Mouse (Mus musculus) heart, adult 2 months (tissue): ENCODE results near the gene Sox12. TPM values are rescaled to one million over a fixed set of nuclear protein-coding genes. Genes with fewer than 3 reads are reported as not detected.

Experiments
- DNase-seq, 2 experiments: peaks; one replicate each; pipeline ENCODE4 v3.0.0; 2021
- H3K27ac ChIP-seq: fragments of 200-600 bp; 2 replicates; pipeline ENCODE4 v1.8.1; 2022
- H3K27me3 ChIP-seq: fragments of 200-500 bp; 2 replicates; pipeline ENCODE4 v1.6.1; 2012; ENCODE audit warnings: mild to moderate bottlenecking, low read length, inconsistent platforms, mixed read lengths; ENCODE audit not compliant: control insufficient read depth, insufficient read depth
- H3K36me3 ChIP-seq: fragments of 200-500 bp; 2 replicates; pipeline ENCODE4 v1.6.1; 2012; ENCODE audit warnings: low read length, inconsistent platforms; ENCODE audit not compliant: control insufficient read depth, insufficient read depth
- H3K4me1 ChIP-seq: fragments of 200-500 bp; 2 replicates; pipeline ENCODE4 v1.6.1; 2011; ENCODE audit warnings: low read length; ENCODE audit not compliant: control insufficient read depth, insufficient read depth
- H3K4me3 ChIP-seq: fragments of 200-600 bp; 2 replicates; pipeline ENCODE4 v1.8.1; 2022
- H3K79me2 ChIP-seq: fragments of 200-500 bp; replicated peaks from 2 replicates; pipeline ENCODE4 v1.6.1; 2012; ENCODE audit warnings: mild to moderate bottlenecking, inconsistent platforms, low read length, moderate library complexity, mixed read lengths; ENCODE audit not compliant: control insufficient read depth, insufficient read depth
- H3K9ac ChIP-seq: fragments of 200-500 bp; 2 replicates; pipeline ENCODE4 v1.6.1; 2012; ENCODE audit warnings: low read depth, mild to moderate bottlenecking, control low read depth, inconsistent platforms, low read length, mixed read lengths
- CTCF ChIP-seq: fragments of 200-600 bp; IDR thresholded peaks from 2 replicates; pipeline ENCODE4 v1.8.1; 2022; ENCODE audit warnings: antibody characterized with exemption, mild to moderate bottlenecking, moderate library complexity
- EP300 ChIP-seq: fragments of 200-500 bp; IDR thresholded peaks from 2 replicates; pipeline ENCODE4 v1.6.1; 2011; ENCODE audit warnings: low read depth, low read length, control low read depth; ENCODE audit not compliant: insufficient read depth
- POLR2A ChIP-seq: fragments of 200-500 bp; IDR thresholded peaks from 2 replicates; pipeline ENCODE4 v1.6.1; 2011; ENCODE audit warnings: mild to moderate bottlenecking, low read depth, low read length, control low read depth; ENCODE audit not compliant: insufficient read depth
- WGBS: fragments of 180-500 bp; shearing (Covaris S2); methylation state at CpG from one replicate; pipeline ENCODE4 v1.1.7; 2018; 5-methylcytosine and 5-hydroxymethylcytosine counted together
- intact Hi-C: fragments of 180-260 bp; cut with DNase I; formaldehyde crosslinking; loops from one replicate; pipeline ENCODE4 v1.15.1; 2025
- polyA plus RNA-seq: library from polyadenylated mRNA; depleted of rRNA; stranded (reverse); fragments of >200 nt; gene quantifications from 2 replicates; pipeline ENCODE4 v1.2.3, GENCODE M21; 2012; rRNA removed
- total RNA-seq, 2 experiments: library from RNA; stranded (reverse); gene quantifications; 2 replicates each; pipeline ENCODE4 v1.2.3; 2021

The Sox12 gene
- total and polyA plus RNA-seq, 3 experiments: 6.9 to 8.8 (median 8.3) TPM

DNA sequence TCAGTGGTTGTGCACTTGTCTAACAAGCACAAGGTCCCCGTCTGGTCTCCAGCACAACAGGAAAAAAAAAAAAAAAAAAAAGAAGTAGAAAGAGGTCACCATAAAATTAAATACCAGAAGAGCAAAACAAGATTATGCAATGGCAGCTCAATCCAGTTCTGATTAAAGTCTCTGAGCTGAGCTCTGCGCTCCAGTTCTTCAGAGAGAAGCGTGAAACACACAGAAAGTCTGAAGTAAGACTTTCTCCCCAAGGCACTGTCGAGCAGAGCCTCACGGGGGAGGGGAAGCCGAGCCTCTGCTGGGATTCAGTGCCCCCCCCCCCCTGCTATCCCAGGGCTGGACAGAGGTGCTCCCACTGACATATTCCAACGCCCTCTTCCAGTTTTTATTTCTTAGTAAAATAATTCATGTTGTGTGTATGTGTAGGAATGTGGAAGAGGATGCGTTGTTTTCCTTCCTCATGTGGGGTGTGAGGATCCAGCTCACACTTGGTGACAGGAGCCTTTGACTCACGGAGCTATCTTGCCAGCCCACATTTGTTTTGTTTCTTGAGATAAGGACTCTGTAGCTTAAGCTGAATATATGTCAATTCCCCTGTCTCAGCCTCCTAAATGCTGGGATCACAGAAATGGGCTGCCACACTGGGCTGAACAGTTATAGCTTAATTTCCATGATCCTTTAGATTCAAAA lies 50.9 kb downstream of the Sox12 start:
- intact Hi-C loops: no loop called here
- WGBS: 32% methylated on average over 9 of the region's 9 CpGs
- Histone ChIP-seq H3K36me3 (no peaks in the 10 kb centered on the region), H3K4me3 (no peak overlapping the region), H3K4me1 (peaks cover 4% of the 10 kb centered on the region), H3K27ac (no peak overlapping the region), H3K79me2 (no peaks in the 10 kb centered on the region), H3K27me3 (no peaks in the 10 kb centered on the region), H3K9ac (no peak overlapping the region)
- TF ChIP-seq CTCF (no peak), EP300 (no peak), POLR2A (no peak)
- no peak for DNase-seq

DNA sequence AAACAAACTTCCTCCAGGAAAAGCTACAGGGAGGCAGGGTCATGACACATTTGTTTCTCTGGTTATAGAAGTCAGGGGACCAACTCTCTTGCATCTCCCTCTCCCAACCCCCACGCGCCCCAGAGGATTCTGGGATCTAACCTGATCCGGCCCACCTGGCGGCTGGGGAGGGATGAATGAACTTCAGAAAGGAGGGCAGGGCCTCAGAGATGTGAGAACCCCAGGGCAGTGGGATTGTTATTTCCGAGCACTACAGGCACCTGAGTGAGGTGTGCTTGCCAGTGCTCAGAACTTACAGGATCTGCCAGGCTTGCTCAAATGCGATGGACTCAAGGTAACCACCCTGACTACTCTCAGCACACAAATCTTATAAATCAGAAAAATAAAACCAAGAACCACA lies 52.5 kb downstream of the Sox12 start:
- intact Hi-C loops: no loop called here
- 96% methylated on average over 6 of the region's 6 CpGs for WGBS
- Histone ChIP-seq H3K79me2 (no peaks in the 10 kb centered on the region), H3K4me1 (peaks cover 4% of the 10 kb centered on the region), H3K9ac (no peak overlapping the region), H3K27ac (no peak overlapping the region), H3K36me3 (no peaks in the 10 kb centered on the region), H3K4me3 (no peak overlapping the region), H3K27me3 (no peaks in the 10 kb centered on the region)
- DNase-seq: no peak
- TF ChIP-seq CTCF (no peak), POLR2A (no peak), EP300 (no peak)

DNA sequence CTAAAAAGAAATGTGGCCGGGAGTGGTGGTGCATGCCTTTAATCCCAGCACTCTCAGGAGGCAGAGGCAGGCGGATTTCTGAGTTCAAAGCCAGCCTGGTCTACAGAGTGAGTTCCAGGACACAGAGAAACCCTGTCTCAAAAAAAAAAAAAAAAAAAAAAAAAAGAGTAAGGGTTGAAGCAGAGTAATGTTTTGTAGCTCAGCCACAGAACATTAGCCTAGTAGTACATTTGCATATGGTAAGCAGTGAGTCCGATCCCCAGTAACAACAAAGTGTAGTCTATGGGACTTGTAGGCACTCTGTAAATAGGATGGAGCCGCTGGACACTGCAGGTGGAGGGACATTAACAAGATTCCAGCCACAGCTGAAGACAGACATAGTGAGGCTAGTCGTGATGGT lies 53.0 kb downstream of the Sox12 start:
- TF ChIP-seq POLR2A (no peak), EP300 (no peak), CTCF (no peak)
- no peaks in the 10 kb centered on the region for H3K36me3 ChIP-seq
- intact Hi-C loops: loop anchor here (1.0 kb wide), 1 partner anchor 15 kb away; no protein-coding TSS in a partner anchor
- no peaks in the 10 kb centered on the region for H3K79me2 ChIP-seq
- WGBS: 73% methylated on average over 5 of the region's 5 CpGs
- H3K27ac ChIP-seq: peak overlapping the region; percentile 90
- H3K4me1 ChIP-seq: peaks cover 2% of the 10 kb centered on the region
- no peaks in the 10 kb centered on the region for H3K27me3 ChIP-seq
- H3K9ac ChIP-seq: no peak overlapping the region
- no peak overlapping the region for H3K4me3 ChIP-seq
- no peak for DNase-seq

DNA sequence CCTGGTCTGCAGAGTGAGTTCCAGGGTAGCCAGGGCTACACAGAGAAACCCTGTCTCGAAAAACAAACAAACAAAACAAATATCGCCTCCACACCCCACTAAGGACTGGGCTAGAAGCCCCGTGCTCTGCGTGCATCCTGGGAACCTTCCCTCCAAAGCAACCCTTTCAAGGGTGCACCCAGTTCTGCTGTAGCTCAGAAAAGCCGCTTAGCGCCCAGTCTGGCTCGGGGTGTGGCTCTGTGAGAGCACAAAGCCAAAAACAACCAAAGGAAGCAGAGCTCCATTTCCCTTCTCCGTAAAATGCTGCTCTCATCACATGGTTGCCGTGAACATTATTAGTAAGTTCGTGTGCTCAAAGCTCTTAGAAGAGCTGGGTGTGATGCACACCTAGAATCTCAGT lies 53.5 kb downstream of the Sox12 start:
- H3K79me2 ChIP-seq: no peaks in the 10 kb centered on the region
- H3K9ac ChIP-seq: peak overlapping the region; percentile 91
- no peaks in the 10 kb centered on the region for H3K36me3 ChIP-seq
- 5% methylated on average over 10 of the region's 10 CpGs for WGBS
- H3K27ac ChIP-seq: peak overlapping the region; percentile 90
- TF ChIP-seq EP300 (0 out of 2 replicates have a peak, but pooled peaks have one; percentile 22), CTCF (no peak), POLR2A (peak; percentile 60)
- H3K27me3 ChIP-seq: no peaks in the 10 kb centered on the region
- peaks cover 2% of the 10 kb centered on the region; the same call in 1 of the 2 replicates for H3K4me1 ChIP-seq
- H3K4me3 ChIP-seq: peak overlapping the region; percentile 80
- peak; percentile 53 to 57 for DNase-seq
- intact Hi-C loops: loop anchor here (1.0 kb wide), 1 partner anchor 16 kb away; no protein-coding TSS in a partner anchor

Other genes with a start within 250 kb of the Sox12 start
- 10 to 100 TPM; 89.0 to 94.1 TPM for gene Csnk2a1, start 171.2 kb downstream of the Sox12 start, total RNA-seq
- 40.7 and 74.9 TPM in 2 replicates for gene Csnk2a1, start 171.2 kb downstream of the Sox12 start, polyA plus RNA-seq
- 10 to 100 TPM; 39.0 to 46.5 TPM for gene Tbc1d20, start 104.2 kb downstream of the Sox12 start, total RNA-seq
- gene Tbc1d20, start 104.2 kb downstream of the Sox12 start, polyA plus RNA-seq: 43.1 and 60.1 TPM in 2 replicates
- 10 to 100 TPM; 44.3 to 45.2 TPM for gene Rbck1, start 65.4 kb downstream of the Sox12 start, total RNA-seq
- 107 and 128 TPM in 2 replicates for gene Rbck1, start 65.4 kb downstream of the Sox12 start, polyA plus RNA-seq
- 1 to 10 TPM; 2.4 to 3.6 TPM for gene Trib3, start 54.0 kb downstream of the Sox12 start, total RNA-seq
- 2.3 and 3.3 TPM in 2 replicates for gene Trib3, start 54.0 kb downstream of the Sox12 start, polyA plus RNA-seq
- not detected for gene Nrsn2, start 21.4 kb downstream of the Sox12 start, total RNA-seq
- gene Nrsn2, start 21.4 kb downstream of the Sox12 start, polyA plus RNA-seq: 0.31 TPM in 1 of 2 replicates, not detected in the other
- 1 to 10 TPM; 6.7 to 9.1 TPM for gene Zcchc3, start 17.0 kb upstream of the Sox12 start, total RNA-seq
- 4.0 and 5.5 TPM in 2 replicates for gene Zcchc3, start 17.0 kb upstream of the Sox12 start, polyA plus RNA-seq
- gene 6820408C15Rik, start 17.5 kb upstream of the Sox12 start, total RNA-seq: 1 to 10 TPM; 1.5 to 2.4 TPM
- 2.5 and 4.0 TPM in 2 replicates for gene 6820408C15Rik, start 17.5 kb upstream of the Sox12 start, polyA plus RNA-seq
- not detected for gene Defb23, start 66.6 kb upstream of the Sox12 start, total RNA-seq
- gene Defb23, start 66.6 kb upstream of the Sox12 start, polyA plus RNA-seq: not detected in 2 replicates
- gene Defb20, start 79.0 kb upstream of the Sox12 start, total RNA-seq: not detected
- not detected in 2 replicates for gene Defb20, start 79.0 kb upstream of the Sox12 start, polyA plus RNA-seq
- gene Defb22, start 92.1 kb upstream of the Sox12 start, total RNA-seq: not detected
- gene Defb22, start 92.1 kb upstream of the Sox12 start, polyA plus RNA-seq: not detected in 2 replicates
- gene Defb26, start 113.6 kb upstream of the Sox12 start, total RNA-seq: not detected
- not detected in 2 replicates for gene Defb26, start 113.6 kb upstream of the Sox12 start, polyA plus RNA-seq
- gene Defb28, start 120.2 kb upstream of the Sox12 start, total RNA-seq: not detected
- not detected in 2 replicates for gene Defb28, start 120.2 kb upstream of the Sox12 start, polyA plus RNA-seq
- gene Defb29, start 142.0 kb upstream of the Sox12 start, total RNA-seq: not detected
- gene Defb29, start 142.0 kb upstream of the Sox12 start, polyA plus RNA-seq: not detected in 2 replicates
- gene Gm17416, start 171.3 kb upstream of the Sox12 start, total RNA-seq: not detected
- gene Gm17416, start 171.3 kb upstream of the Sox12 start, polyA plus RNA-seq: not detected in 2 replicates
- gene Defb21, start 174.7 kb upstream of the Sox12 start, total RNA-seq: not detected
- gene Defb21, start 174.7 kb upstream of the Sox12 start, polyA plus RNA-seq: not detected in 2 replicates
- not detected for gene Defb19, start 182.2 kb upstream of the Sox12 start, total RNA-seq
- gene Defb19, start 182.2 kb upstream of the Sox12 start, polyA plus RNA-seq: 0.43 and 0.97 TPM in 2 replicates
- not detected for gene Defb45, start 201.3 kb upstream of the Sox12 start, total RNA-seq
- not detected in 2 replicates for gene Defb45, start 201.3 kb upstream of the Sox12 start, polyA plus RNA-seq
- not detected for gene Defb36, start 206.3 kb upstream of the Sox12 start, total RNA-seq
- not detected in 2 replicates for gene Defb36, start 206.3 kb upstream of the Sox12 start, polyA plus RNA-seq
- not detected for gene Defb25, start 225.0 kb upstream of the Sox12 start, total RNA-seq
- not detected in 2 replicates for gene Defb25, start 225.0 kb upstream of the Sox12 start, polyA plus RNA-seq
- gene Rem1, start 228.9 kb upstream of the Sox12 start, total RNA-seq: 1 to 10 TPM; 5.8 to 7.1 TPM
- 5.6 and 7.1 TPM in 2 replicates for gene Rem1, start 228.9 kb upstream of the Sox12 start, polyA plus RNA-seq